Mouse (Mus musculus) left cerebral cortex, postnatal 14 days (tissue): ENCODE data around the gene Stat1. TPM values are rescaled to one million over a fixed set of nuclear protein-coding genes. Genes with fewer than 3 reads are reported as not detected.

ENCODE experiments used
- DNase-seq, 2 experiments: peaks; one replicate each; pipeline ENCODE4 v3.0.0; 2021 to 2022; ENCODE audit warnings: low spot score in 2 of 2, mixed read lengths in 1 of 2
- intact Hi-C: fragments of 180-260 bp; cut with DNase I; formaldehyde crosslinking; loops from one replicate; pipeline ENCODE4 v1.15.1; 2025
- long read RNA-seq, 2 experiments: library from polyadenylated mRNA; stranded (forward); transcript quantifications; one replicate each; pipeline ENCODE4 v2.0.0; 2021
- total RNA-seq, 2 experiments: library from RNA; stranded (reverse); gene quantifications; 2 replicates each; pipeline ENCODE4 v1.2.3; 2021

Gene Stat1
- 10 to 100 TPM; 13.2 to 13.9 TPM for total RNA-seq
- long read RNA-seq, experiment 1, full-length matches to known transcripts, result 6 of 12 reads
- long read RNA-seq, experiment 1, partial matches to known transcripts, result 3 of 12 reads
- long read RNA-seq, experiment 1, other reads (novel, unspliced or antisense), result 3 of 12 reads
- long read RNA-seq, experiment 2, full-length matches to known transcripts, result 5 of 11 reads
- long read RNA-seq, experiment 2, partial matches to known transcripts, result 4 of 11 reads
- long read RNA-seq, experiment 2, other reads (novel, unspliced or antisense), result 2 of 11 reads

GRCm38 (mm10) chr1:52118860-52119591 lies at the start of gene Stat1:
Gene Stat1, plus strand, starts transcription at chr1:52119440.
- DNase-seq, result peak; percentile 68 to 83
- intact Hi-C loops, result no loop called here

GRCm38 (mm10) chr1:52079724-52080367 lies 39.4 kb upstream of the Stat1 start:
- DNase-seq, result no peak
- intact Hi-C loops, result no loop called here

- intact Hi-C loops, result no loop called here
- no peak for DNase-seq
Measured at GRCm38 (mm10) chr1:52080375-52080774, 38.9 kb upstream of the Stat1 start.

GRCm38 (mm10) chr1:52086236-52086635 lies 33.0 kb upstream of the Stat1 start:
- intact Hi-C loops, result loop anchor here (5.0 kb wide), 1 partner anchor 444 kb away; no protein-coding TSS in a partner anchor
- DNase-seq, result peak in 1 of 2 experiments; percentile 29

- DNase-seq, result no peak
- intact Hi-C loops, result loop anchor here (5.0 kb wide), 1 partner anchor 445 kb away; no protein-coding TSS in a partner anchor
Measured at GRCm38 (mm10) chr1:52087128-52087527, 32.1 kb upstream of the Stat1 start.

GRCm38 (mm10) chr1:52088634-52089033 lies 30.6 kb upstream of the Stat1 start:
- no peak for DNase-seq
- intact Hi-C loops, result loop anchor here (5.0 kb wide), 1 partner anchor 446 kb away; no protein-coding TSS in a partner anchor

GRCm38 (mm10) chr1:52098618-52099232 lies 20.5 kb upstream of the Stat1 start:
- peak; percentile 47 to 73 for DNase-seq
- intact Hi-C loops, result loop anchor here (2.0 to 5.0 kb wide), 2 partner anchors 94 to 451 kb away; no protein-coding TSS in a partner anchor

- no peak for DNase-seq
- intact Hi-C loops, result no loop called here
Measured at GRCm38 (mm10) chr1:52100496-52100895, 18.7 kb upstream of the Stat1 start.

GRCm38 (mm10) chr1:52102795-52103194 lies 16.4 kb upstream of the Stat1 start:
- DNase-seq, result no peak
- intact Hi-C loops, result no loop called here

GRCm38 (mm10) chr1:52107206-52107605 lies 12.0 kb upstream of the Stat1 start:
- DNase-seq, result no peak
- intact Hi-C loops, result no loop called here

GRCm38 (mm10) chr1:52111217-52111616 lies 8.0 kb upstream of the Stat1 start:
- DNase-seq, result no peak
- intact Hi-C loops, result no loop called here

GRCm38 (mm10) chr1:52112301-52112700 lies 6.9 kb upstream of the Stat1 start:
- intact Hi-C loops, result no loop called here
- no peak for DNase-seq

- DNase-seq, result no peak
- intact Hi-C loops, result no loop called here
Measured at GRCm38 (mm10) chr1:52113067-52113665, 6.1 kb upstream of the Stat1 start.

GRCm38 (mm10) chr1:52113666-52114069 lies 5.6 kb upstream of the Stat1 start:
- intact Hi-C loops, result no loop called here
- peak; percentile 99 for DNase-seq

GRCm38 (mm10) chr1:52116441-52116840 lies 2.8 kb upstream of the Stat1 start:
- DNase-seq, result no peak
- intact Hi-C loops, result no loop called here

GRCm38 (mm10) chr1:52117777-52118176 lies 1.5 kb upstream of the Stat1 start:
- DNase-seq, result no peak
- intact Hi-C loops, result no loop called here

GRCm38 (mm10) chr1:52119691-52120090 lies 451 bp downstream of the Stat1 start:
- intact Hi-C loops, result no loop called here

GRCm38 (mm10) chr1:52120191-52120590 lies 951 bp downstream of the Stat1 start:
- intact Hi-C loops, result no loop called here
- DNase-seq, result no peak

More at GRCm38 (mm10) chr1:52119691-52120090, 451 bp downstream of the Stat1 start:
- no peak for DNase-seq

- intact Hi-C loops, result no loop called here
- DNase-seq, result no peak
Measured at GRCm38 (mm10) chr1:52121052-52121451, 1.8 kb downstream of the Stat1 start.
